Mouse (Mus musculus): ENCODE results near the gene Cul4b. TPM values are rescaled to one million over a fixed set of nuclear protein-coding genes. Genes with fewer than 3 reads are reported as not detected.

Cul4b gene
- 39.2 to 41.8 TPM (median 41.4 TPM) in 4 replicates for total RNA-seq (2023)

DNA sequence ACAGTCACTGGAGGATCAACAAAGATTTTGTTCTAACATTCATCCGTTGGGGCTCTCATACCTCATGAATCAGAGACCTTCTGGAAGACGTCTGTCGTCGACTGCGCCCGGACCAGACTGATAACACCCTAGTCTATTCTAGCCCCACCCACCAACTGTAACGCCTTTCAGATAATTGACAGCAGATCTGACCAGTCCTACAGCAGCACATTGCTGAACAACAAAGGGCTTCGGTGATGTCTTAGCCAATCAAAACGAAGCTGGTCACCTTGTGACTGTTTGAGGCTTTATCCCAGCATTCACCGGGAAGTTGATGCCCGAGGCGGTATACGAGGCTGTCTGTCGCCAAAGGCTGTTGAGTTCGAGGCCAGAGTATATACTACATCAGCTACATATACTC, at the start of gene Cul4b:
Cul4b (minus strand) TSS at position 119 of the 400 bp plus-strand sequence.

DNA sequence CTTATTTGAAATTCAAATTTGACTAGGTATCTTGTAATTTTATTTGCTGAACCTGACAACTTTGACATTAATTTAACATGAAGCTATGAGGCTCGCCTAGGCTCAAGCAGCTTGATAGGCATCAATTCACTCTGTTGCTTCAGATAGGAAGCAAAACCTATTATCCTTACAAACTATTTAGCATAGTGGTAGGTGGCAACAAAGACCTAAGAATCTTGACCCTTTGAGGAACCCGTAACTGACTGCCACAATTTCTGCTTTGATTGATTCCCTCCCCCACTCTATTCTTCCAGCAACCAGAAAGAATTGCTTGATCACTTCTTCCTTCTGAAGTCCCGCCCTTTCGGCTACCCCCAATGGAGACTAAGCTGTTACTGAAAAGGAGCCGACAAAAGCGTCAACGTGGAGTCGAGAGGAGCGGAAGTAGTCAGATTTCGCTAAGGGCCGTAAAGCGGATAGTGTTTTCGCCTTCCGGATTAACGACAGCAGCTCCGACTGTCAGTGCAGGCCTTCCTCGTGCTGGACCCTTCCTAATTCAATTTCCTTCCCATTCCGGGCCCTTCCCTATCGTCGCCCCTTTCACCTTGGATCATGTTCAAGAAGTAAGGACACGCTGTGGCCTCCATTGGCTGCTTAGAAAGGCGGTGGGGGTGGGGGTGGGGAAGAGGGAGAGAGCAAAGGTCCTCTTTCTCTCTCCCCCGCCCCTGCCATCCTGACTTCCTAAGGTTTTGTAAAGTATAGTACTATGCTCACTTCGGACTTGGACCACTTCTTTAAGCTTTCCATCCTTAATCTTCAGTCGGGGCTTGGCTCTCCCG, 24.4 kb upstream of the Cul4b start, which contains the start of gene Mcts1:
Mcts1 (plus strand) TSS at position 402 of the 818 bp plus-strand sequence.

Other genes with a start within 250 kb of the Cul4b start
- 72.5 to 81.7 TPM (median 78.3 TPM) in 4 replicates for gene Lamp2, start 119.7 kb downstream of the Cul4b start, total RNA-seq (2023)
- 54.0 to 63.7 TPM (median 54.8 TPM) in 4 replicates for gene Mcts1, start 24.4 kb upstream of the Cul4b start, total RNA-seq (2023)
- gene C1galt1c1, start 58.9 kb upstream of the Cul4b start, total RNA-seq (2023) = 14.1 to 16.4 TPM (median 14.2 TPM) in 4 replicates
- not detected in 4 replicates for gene 6030498E09Rik, start 196.5 kb upstream of the Cul4b start, total RNA-seq (2023)